Mouse (Mus musculus) testis, adult 2 months (tissue): Measurements from ENCODE around the gene Hsd11b2. TPM values are rescaled to one million over a fixed set of nuclear protein-coding genes. Genes with fewer than 3 reads are reported as not detected.
A peak's percentile ranks its signal among the peaks of the same experiment; 100 is the strongest.

Experiments
- H3K27ac ChIP-seq: fragments of 200-500 bp; 2 replicates; pipeline ENCODE4 v1.5.1; 2012; ENCODE audit warnings: low read depth, low read length; ENCODE audit not compliant: control insufficient read depth, insufficient read depth
- H3K27me3 ChIP-seq: fragments of 200-500 bp; 2 replicates; pipeline ENCODE4 v1.6.1; 2012; ENCODE audit warnings: mild to moderate bottlenecking, low read length, moderate library complexity; ENCODE audit not compliant: control insufficient read depth, insufficient read depth
- H3K36me3 ChIP-seq: fragments of 200-500 bp; 2 replicates; pipeline ENCODE4 v1.6.1; 2012; ENCODE audit warnings: mild to moderate bottlenecking, low read length; ENCODE audit not compliant: control insufficient read depth, insufficient read depth
- H3K4me1 ChIP-seq: fragments of 200-500 bp; 2 replicates; pipeline ENCODE4 v1.6.1; 2012; ENCODE audit warnings: low read length; ENCODE audit not compliant: control insufficient read depth, insufficient read depth
- H3K4me3 ChIP-seq: fragments of 200-500 bp; 2 replicates; pipeline ENCODE4 v1.5.1; 2012; ENCODE audit warnings: low read depth, mild to moderate bottlenecking, low read length, moderate library complexity, mixed read lengths; ENCODE audit not compliant: control insufficient read depth
- CTCF ChIP-seq: fragments of 200-500 bp; IDR thresholded peaks from 2 replicates; pipeline ENCODE4 v1.5.1; 2012; ENCODE audit warnings: low read depth, mild to moderate bottlenecking, inconsistent platforms, low read length, moderate library complexity; ENCODE audit not compliant: control insufficient read depth, insufficient read depth, insufficient replicate concordance
- POLR2A ChIP-seq: fragments of 200-500 bp; IDR thresholded peaks from 2 replicates; pipeline ENCODE4 v1.6.1; 2012; ENCODE audit warnings: low read depth, mild to moderate bottlenecking, inconsistent platforms, low read length, moderate library complexity; ENCODE audit not compliant: control insufficient read depth
- polyA plus RNA-seq: library from polyadenylated mRNA; depleted of rRNA; stranded (reverse); fragments of >200 nt; gene quantifications from 2 replicates; pipeline ENCODE4 v1.2.3, GENCODE M21; 2012; rRNA removed

The Hsd11b2 gene
- polyA plus RNA-seq, 1 experiment, result 0.41 TPM

- Histone ChIP-seq H3K4me1 (peaks cover 13% of the 10 kb centered on the region), H3K36me3 (no peaks in the 10 kb centered on the region), H3K27me3 (no peaks in the 10 kb centered on the region), H3K4me3 (peak overlapping the region; percentile 86), H3K27ac (peak overlapping the region; percentile 69)
- TF ChIP-seq POLR2A (no peak), CTCF (no peak)
Observed at GRCm38 (mm10) chr8:105565401-105565881, 46.9 kb downstream of the Hsd11b2 start.

- peak within 1 kb of the TSS; percentile 86 for H3K4me3 ChIP-seq
- H3K4me1 ChIP-seq, result peaks cover 13% of the 10 kb centered on the region
- peak within 1 kb of the TSS; percentile 77 for H3K27ac ChIP-seq
- TF ChIP-seq CTCF (peak; percentile 66; the same call in 1 of the 2 replicates), POLR2A (peak; percentile 75)
- H3K27me3 ChIP-seq, result no peaks in the 10 kb centered on the region
- H3K36me3 ChIP-seq, result no peaks in the 10 kb centered on the region
Observed at GRCm38 (mm10) chr8:105565952-105566702, 47.6 kb downstream of the Hsd11b2 start, which contains the start of gene Atp6v0d1. Atp6v0d1 (minus strand) TSS chr8:105566047.

GRCm38 (mm10) chr8:105566703-105567595 is 48.4 kb downstream of the Hsd11b2 start:
- Histone ChIP-seq H3K27ac (peak overlapping the region; percentile 77), H3K4me3 (peak overlapping the region; percentile 86), H3K4me1 (peaks cover 13% of the 10 kb centered on the region), H3K27me3 (no peaks in the 10 kb centered on the region), H3K36me3 (no peaks in the 10 kb centered on the region)
- TF ChIP-seq CTCF (no peak), POLR2A (no peak)

- H3K27me3 ChIP-seq, result no peaks in the 10 kb centered on the region
- no peak overlapping the region for H3K4me3 ChIP-seq
- no peaks in the 10 kb centered on the region for H3K36me3 ChIP-seq
Observed at GRCm38 (mm10) chr8:105571810-105572209, 53.3 kb downstream of the Hsd11b2 start.

GRCm38 (mm10) chr8:105573427-105573826 is 54.9 kb downstream of the Hsd11b2 start:
- Histone ChIP-seq H3K27ac (no peak overlapping the region), H3K4me3 (no peak overlapping the region), H3K27me3 (no peaks in the 10 kb centered on the region), H3K4me1 (no peaks in the 10 kb centered on the region), H3K36me3 (no peaks in the 10 kb centered on the region)
- TF ChIP-seq POLR2A, result no peak
- TF ChIP-seq CTCF, result no peak

More at GRCm38 (mm10) chr8:105571810-105572209, 53.3 kb downstream of the Hsd11b2 start:
- TF ChIP-seq CTCF (no peak), POLR2A (no peak)
- peaks cover 5% of the 10 kb centered on the region for H3K4me1 ChIP-seq
- H3K27ac ChIP-seq, result no peak overlapping the region

Other genes with a start within 250 kb of the Hsd11b2 start
- gene Hsf4, start 249.0 kb upstream of the Hsd11b2 start, polyA plus RNA-seq, result 0.09 and 0.20 TPM in 2 replicates
- gene Nol3, start 242.6 kb upstream of the Hsd11b2 start, polyA plus RNA-seq, result 0.09 and 0.11 TPM in 2 replicates
- gene 4931428F04Rik, start 228.9 kb upstream of the Hsd11b2 start, polyA plus RNA-seq, result 78.2 and 90.9 TPM in 2 replicates
- 28.2 and 28.5 TPM in 2 replicates for gene Exoc3l, start 222.7 kb upstream of the Hsd11b2 start, polyA plus RNA-seq
- gene E2f4, start 221.1 kb upstream of the Hsd11b2 start, polyA plus RNA-seq, result 64.1 and 67.7 TPM in 2 replicates
- 3.5 and 5.0 TPM in 2 replicates for gene Elmo3, start 213.2 kb upstream of the Hsd11b2 start, polyA plus RNA-seq
- 117 and 127 TPM in 2 replicates for gene Lrrc29, start 192.5 kb upstream of the Hsd11b2 start, polyA plus RNA-seq
- gene Tmem208, start 192.4 kb upstream of the Hsd11b2 start, polyA plus RNA-seq, result 31.4 and 32.4 TPM in 2 replicates
- 17.9 TPM in 2 replicates for gene Fhod1, start 170.8 kb upstream of the Hsd11b2 start, polyA plus RNA-seq
- 33.5 and 35.4 TPM in 2 replicates for gene Slc9a5, start 169.9 kb upstream of the Hsd11b2 start, polyA plus RNA-seq
- gene Plekhg4, start 145.5 kb upstream of the Hsd11b2 start, polyA plus RNA-seq, result 23.0 and 24.2 TPM in 2 replicates
- 174 and 187 TPM in 2 replicates for gene Kctd19, start 105.3 kb upstream of the Hsd11b2 start, polyA plus RNA-seq
- 75.6 and 79.0 TPM in 2 replicates for gene Lrrc36, start 105.2 kb upstream of the Hsd11b2 start, polyA plus RNA-seq
- gene Tppp3, start 47.2 kb upstream of the Hsd11b2 start, polyA plus RNA-seq, result 21.5 and 23.4 TPM in 2 replicates
- gene Zdhhc1, start 21.9 kb upstream of the Hsd11b2 start, polyA plus RNA-seq, result 45.4 and 50.1 TPM in 2 replicates
- 43.8 and 47.4 TPM in 2 replicates for gene Atp6v0d1, start 47.3 kb downstream of the Hsd11b2 start, polyA plus RNA-seq
- gene Ripor1, start 86.5 kb downstream of the Hsd11b2 start, polyA plus RNA-seq, result 5.4 and 6.3 TPM in 2 replicates
- 6.8 and 7.2 TPM in 2 replicates for gene Ctcf, start 117.8 kb downstream of the Hsd11b2 start, polyA plus RNA-seq
- gene Agrp, start 118.6 kb downstream of the Hsd11b2 start, polyA plus RNA-seq, result not detected in 2 replicates
- gene Carmil2, start 167.5 kb downstream of the Hsd11b2 start, polyA plus RNA-seq, result 1.2 TPM in 2 replicates
- 40.2 and 40.4 TPM in 2 replicates for gene Acd, start 182.3 kb downstream of the Hsd11b2 start, polyA plus RNA-seq
- 82.9 and 87.7 TPM in 2 replicates for gene Pard6a, start 182.4 kb downstream of the Hsd11b2 start, polyA plus RNA-seq
- gene 4933405L10Rik, start 188.9 kb downstream of the Hsd11b2 start, polyA plus RNA-seq, result 55.8 and 60.1 TPM in 2 replicates
- 84.2 and 98.6 TPM in 2 replicates for gene Enkd1, start 189.5 kb downstream of the Hsd11b2 start, polyA plus RNA-seq
- 2.5 and 3.3 TPM in 2 replicates for gene Gfod2, start 239.9 kb downstream of the Hsd11b2 start, polyA plus RNA-seq